Mouse (Mus musculus) brown adipose tissue, adult 24 weeks (tissue): ENCODE data around the gene Ptov1. TPM values are rescaled to one million over a fixed set of nuclear protein-coding genes. Genes with fewer than 3 reads are reported as not detected.

Experiments
- H3K27ac ChIP-seq: fragments of 200-500 bp; replicated peaks from 2 replicates; pipeline ENCODE4 v1.5.1; 2012; ENCODE audit warnings: low read depth, mild to moderate bottlenecking, low read length
- H3K4me1 ChIP-seq: fragments of 200-500 bp; 2 replicates; pipeline ENCODE4 v1.6.1; 2012; ENCODE audit warnings: low read length, mixed read lengths; ENCODE audit not compliant: control insufficient read depth, insufficient read depth, insufficient read length
- H3K4me3 ChIP-seq: fragments of 200-500 bp; 2 replicates; pipeline ENCODE4 v1.5.1; 2012; ENCODE audit warnings: low read depth, mild to moderate bottlenecking, low read length, moderate library complexity; ENCODE audit not compliant: insufficient read depth
- polyA plus RNA-seq: library from polyadenylated mRNA; stranded (reverse); fragments of >200 nt; gene quantifications from 2 replicates; pipeline ENCODE4 v1.2.4, GENCODE M21; 2012; ENCODE audit not compliant: missing spikeins, insufficient read depth, insufficient read length

Gene Ptov1
- polyA plus RNA-seq, 1 experiment = 68.5 TPM

DNA sequence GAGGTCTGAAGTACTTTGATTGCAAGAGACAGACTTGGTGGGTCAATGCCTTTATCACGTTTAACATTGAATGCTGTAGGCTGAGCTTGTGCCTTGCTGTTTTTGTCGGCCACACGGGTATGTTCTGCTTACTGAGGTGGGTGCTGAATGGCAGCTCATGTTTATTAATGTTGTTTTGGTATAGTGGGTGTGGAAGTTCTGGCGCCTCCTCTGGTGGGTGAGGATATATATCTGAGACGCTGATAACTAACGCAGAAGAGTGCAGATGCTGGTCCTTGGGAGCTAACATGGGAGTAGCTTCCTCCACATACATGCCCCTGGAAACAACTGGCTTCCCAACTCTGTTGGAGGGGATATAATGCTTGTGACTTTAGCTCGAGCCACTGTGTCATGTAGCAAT is 46.2 kb downstream of the Ptov1 start:
- peaks cover 12% of the 10 kb centered on the region; the same call in 1 of the 2 replicates for H3K4me1 ChIP-seq
- no peak overlapping the region for H3K27ac ChIP-seq
- no peak overlapping the region for H3K4me3 ChIP-seq

DNA sequence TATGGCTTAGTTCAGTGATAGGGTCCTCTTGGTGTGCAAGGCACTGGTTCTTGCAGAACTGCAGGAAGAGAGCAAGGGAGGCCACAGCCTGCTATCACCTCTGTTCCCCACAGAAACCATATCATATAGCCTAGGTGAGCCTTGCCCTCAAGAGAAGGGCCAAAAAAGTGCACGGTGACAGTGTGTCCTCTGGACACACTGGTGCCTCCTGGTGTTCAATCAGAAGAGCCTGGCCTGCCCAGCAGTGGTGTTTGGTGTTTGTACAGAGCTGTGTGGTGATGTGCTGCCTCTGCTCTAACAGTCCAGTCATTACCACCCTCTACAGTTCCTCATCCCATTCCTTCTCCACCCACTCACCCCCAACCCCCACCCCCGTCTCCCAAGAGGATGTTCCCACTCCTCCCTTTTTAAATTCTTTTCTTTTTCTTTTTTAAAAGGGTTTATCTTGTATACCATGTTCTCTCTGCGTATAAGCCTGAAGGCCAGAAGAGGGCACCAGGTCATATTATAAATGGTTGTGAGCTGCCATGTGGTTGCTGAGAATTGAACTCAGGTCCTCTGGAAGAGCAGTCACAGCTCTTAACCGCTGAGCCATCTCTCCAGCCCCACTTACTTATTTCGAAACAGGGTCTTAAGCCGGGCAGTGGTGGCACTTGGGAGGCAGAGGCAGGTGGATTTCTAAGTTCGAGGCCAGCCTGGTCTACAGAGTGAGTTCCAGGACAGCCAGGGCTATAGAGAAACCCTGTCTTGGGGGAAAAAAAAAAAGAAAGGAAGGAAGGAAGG is 47.7 kb downstream of the Ptov1 start:
- peaks cover 20% of the 10 kb centered on the region; the same call in 1 of the 2 replicates for H3K4me1 ChIP-seq
- no peak overlapping the region for H3K27ac ChIP-seq
- H3K4me3 ChIP-seq = no peak overlapping the region

DNA sequence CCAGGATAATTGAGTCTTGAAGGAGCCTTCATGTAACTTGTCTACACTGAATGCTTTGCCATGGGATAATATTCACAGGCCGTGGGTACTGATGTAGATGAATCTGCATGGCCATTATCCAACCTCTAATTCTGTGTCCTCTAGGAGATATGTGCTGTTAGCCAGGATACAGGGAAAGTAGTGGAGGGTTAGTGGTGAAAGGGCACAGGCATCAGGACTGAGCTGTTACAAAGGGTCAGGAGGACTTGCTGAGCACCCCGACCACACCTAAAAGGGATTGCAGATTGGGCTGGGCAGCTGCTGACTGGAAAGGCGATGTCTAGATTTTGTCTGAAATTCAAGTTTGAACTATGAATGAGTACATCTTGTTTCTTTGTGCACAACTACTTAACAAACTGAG is 49.1 kb downstream of the Ptov1 start:
- Histone ChIP-seq H3K4me3 (no peak overlapping the region), H3K27ac (no peak overlapping the region), H3K4me1 (peaks cover 20% of the 10 kb centered on the region; the same call in 1 of the 2 replicates)

DNA sequence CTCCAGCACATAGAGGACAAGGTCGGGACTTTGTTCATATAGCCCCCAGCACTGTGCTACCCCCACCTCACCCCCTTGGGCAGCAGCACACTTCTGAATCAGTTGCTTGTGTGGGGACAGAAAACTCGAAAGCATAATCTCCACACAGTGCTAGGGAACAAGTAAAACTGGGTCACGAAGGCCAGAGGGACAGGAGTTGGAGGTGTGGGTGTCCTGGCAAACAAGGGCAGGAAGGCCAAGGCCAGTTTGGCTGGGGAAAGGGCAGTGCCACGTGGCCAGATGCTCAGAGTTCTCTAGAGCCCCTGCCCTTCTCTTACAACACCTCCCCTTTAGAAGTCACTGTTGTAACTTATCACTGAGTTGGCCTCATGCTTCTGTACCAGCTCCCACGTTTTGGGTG is 49.7 kb downstream of the Ptov1 start:
- Histone ChIP-seq H3K27ac (no peak overlapping the region), H3K4me3 (no peak overlapping the region)

DNA sequence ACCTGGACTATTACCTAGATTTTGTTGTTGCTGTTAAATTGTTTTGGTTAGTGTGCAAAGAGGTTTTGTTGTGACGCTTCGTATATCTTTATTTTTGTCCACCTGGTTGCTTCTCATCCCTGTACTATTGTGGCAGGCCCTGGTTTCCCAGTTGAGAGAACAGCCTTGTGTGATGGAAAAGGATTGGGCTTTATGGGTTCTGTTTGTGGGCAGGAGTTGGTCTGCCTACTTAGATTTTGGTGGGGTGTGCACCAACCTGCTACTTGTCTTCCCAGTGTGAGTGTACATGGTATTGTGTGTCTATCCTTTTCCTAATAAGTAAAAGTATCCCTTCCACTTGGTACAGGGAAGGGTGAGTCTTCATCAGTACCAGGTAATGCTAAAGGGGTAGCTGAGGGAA is 50.2 kb downstream of the Ptov1 start:
- Histone ChIP-seq H3K4me1 (peaks cover 20% of the 10 kb centered on the region), H3K4me3 (peak overlapping the region; percentile 3; the same call in 1 of the 2 replicates)

More for the DNA sequence above, 49.7 kb downstream of the Ptov1 start:
- peaks cover 20% of the 10 kb centered on the region for H3K4me1 ChIP-seq

DNA sequence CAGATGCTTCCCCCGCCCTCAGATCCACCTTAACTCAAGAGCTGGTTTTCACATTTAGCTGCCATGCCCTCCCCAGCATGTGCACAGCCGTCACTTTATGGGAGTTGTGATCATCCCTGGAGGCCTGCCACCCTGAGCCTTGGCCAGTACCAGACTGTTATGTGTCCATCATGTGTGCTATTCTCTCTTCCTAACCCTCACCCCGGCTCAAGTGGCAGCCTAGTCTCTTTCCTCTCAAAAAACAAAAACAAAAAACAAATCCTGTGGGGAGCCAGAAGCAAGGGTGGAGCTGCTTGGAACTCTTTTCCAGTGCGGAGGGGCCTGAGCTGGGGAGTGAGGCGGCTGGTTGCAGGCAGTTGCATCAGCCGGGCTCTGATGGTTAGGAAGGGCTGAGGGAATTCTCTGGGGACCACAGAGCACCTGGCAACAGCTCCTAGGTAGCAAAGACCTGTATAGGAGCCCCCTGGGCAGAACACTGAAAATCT is 50.8 kb downstream of the Ptov1 start:
- peaks cover 20% of the 10 kb centered on the region for H3K4me1 ChIP-seq
- H3K4me3 ChIP-seq = peak overlapping the region; percentile 30
- peak overlapping the region; percentile 59 for H3K27ac ChIP-seq

More for the DNA sequence above, 50.2 kb downstream of the Ptov1 start:
- peak overlapping the region; percentile 56 for H3K27ac ChIP-seq

DNA sequence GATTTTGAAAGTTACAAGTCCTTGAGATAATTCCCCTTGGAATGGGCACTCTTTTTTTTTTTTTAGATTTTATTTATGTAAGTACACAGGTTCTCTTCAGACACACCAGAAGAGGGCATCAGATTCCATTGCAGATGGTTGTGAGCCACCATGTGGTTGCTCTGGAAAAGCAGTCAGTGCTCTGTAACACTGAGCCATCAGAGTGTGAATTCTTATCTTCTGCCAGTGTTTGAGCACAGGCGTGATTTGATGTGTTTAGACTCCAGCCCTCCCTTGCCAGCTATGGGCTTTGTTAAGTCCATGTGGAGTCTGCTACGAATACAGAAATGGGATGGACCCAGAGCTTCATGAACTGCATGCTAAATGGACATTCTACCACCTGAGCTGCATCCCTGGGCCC is 51.4 kb downstream of the Ptov1 start:
- Histone ChIP-seq H3K4me3 (peak overlapping the region; percentile 30), H3K4me1 (peaks cover 20% of the 10 kb centered on the region), H3K27ac (peak overlapping the region; percentile 85)

DNA sequence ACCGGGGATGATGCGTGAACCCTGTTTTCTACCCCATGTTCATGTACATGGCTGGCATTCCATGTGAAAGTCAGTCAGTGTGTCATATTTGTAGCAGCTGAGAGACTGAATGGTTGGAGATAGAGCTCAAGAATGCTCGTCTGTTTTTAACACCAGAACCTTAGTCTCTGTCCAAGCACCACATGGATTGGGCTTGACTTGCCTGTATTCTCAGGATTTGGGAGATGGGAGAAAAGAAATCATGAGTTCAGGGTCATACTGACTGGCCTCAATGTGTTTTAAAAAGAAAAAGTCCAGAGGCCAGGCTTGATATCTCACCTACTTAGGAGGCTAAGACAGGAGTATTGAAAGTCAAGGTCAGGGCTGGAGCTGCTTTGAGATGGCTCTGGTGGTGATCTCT is 52.1 kb downstream of the Ptov1 start:
- Histone ChIP-seq H3K4me1 (peaks cover 20% of the 10 kb centered on the region), H3K27ac (peak overlapping the region; percentile 85), H3K4me3 (peak overlapping the region; percentile 79)

DNA sequence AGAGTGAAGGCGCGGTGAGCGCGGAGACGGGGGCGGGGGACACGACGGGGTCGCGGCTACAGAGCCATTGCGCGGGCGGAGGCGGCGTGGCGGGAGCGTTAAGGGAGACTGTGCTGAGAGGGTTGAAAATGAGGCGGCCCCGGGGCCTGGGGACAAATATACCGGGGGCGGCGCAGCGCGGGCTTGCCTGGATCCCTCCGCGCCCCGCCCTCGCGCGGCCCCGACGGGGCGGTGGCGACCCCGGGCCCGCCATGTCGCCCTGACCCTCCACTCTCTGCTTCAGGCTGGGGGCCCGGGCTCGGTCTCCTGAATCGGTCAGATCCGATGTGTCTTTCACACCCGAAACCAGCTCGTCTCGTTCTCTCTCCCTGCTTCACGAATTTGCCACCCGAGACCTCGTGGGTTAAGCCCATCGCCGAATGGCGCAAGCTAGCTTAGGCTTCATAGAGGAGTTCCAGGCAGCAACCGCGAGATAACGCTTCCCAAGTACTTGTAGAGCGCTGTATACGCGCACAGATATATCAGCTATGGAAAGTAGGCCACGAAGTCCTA is 53.0 kb downstream of the Ptov1 start, which contains the start of gene Atf5:
Gene Atf5, minus strand, starts transcription at position 189 of the 552 bp plus-strand sequence.
- Histone ChIP-seq H3K4me1 (peaks cover 20% of the 10 kb centered on the region), H3K4me3 (peak within 1 kb of the TSS; percentile 79), H3K27ac (peak within 1 kb of the TSS; percentile 85)

DNA sequence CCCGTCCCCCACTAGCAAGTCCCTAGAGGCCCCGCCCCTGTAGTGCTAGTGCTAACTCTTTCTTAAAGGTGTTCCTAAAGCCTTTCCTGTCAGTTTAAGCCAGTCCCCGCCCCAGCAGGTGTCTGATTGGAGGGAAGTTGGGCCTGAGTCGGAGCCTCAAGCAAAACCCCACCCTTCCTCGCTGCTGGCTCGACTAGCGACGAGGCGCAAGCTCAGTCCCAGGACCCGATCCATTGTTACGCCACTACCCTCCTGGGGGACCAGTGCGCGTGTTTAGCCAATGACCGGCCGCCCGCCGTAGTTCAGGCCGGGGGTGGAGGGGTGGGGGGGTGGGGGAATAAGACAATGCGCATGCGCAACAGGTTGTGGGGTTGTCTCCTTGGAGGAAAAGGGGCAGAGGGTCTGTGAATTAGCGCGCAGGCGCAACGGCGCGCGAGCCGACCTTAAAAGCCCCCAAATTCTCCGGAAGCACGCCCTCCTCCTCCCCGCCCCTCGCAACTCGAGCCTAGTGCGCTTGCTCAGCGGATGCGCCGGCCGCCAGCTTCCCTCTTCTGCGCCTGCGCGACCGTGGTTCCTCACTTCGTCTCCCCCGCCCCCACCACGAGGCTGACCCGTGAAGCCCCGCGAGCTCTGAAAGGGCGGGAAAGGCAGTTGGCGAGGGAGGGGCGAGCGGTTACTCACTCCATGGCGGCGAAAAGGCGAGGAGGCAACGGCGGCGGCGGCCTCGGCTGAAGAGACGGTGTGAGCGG is 53.7 kb downstream of the Ptov1 start, which contains the start of the genes Nup62 and Il4i1:
Gene Nup62, plus strand, starts transcription at position 368 of the 749 bp plus-strand sequence.
Gene Il4i1, plus strand, starts transcription at position 667 of the 749 bp plus-strand sequence.
- Histone ChIP-seq H3K4me1 (peaks cover 20% of the 10 kb centered on the region), H3K4me3 (peak within 1 kb of the TSS; percentile 79), H3K27ac (peak within 1 kb of the TSS; percentile 85)

DNA sequence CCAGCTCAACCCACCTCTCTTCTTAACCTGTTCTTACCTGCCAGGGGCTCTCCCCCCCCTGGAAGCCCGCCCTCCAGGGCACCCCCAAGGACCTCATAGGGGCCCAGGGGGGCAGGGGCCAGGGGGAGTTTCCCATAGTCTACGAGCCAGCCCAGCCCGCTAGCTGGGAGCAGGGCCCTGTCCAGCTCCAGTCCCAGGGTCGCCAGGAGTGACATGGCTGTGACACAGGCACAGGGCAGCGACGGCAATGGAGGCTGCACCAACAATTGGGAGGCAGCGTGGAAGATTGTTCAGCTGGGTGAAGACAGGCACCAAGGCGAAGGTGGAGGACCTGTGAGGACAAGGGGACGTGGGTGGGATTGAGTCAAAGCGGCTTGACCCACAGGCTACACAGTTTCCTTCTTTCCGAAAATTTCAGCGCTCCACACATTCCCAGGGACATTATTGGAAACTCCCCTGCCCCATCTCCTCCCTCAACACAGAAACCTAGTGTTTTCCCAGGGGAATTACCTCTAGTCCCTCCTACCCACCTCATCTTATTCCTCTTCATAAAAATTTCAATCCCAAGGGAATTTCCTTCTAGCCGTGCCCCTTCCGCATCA is 54.5 kb downstream of the Ptov1 start:
- H3K4me1 ChIP-seq = peaks cover 17% of the 10 kb centered on the region
- H3K4me3 ChIP-seq = peak overlapping the region; percentile 79
- peak overlapping the region; percentile 45; the same call in 1 of the 2 replicates for H3K27ac ChIP-seq

DNA sequence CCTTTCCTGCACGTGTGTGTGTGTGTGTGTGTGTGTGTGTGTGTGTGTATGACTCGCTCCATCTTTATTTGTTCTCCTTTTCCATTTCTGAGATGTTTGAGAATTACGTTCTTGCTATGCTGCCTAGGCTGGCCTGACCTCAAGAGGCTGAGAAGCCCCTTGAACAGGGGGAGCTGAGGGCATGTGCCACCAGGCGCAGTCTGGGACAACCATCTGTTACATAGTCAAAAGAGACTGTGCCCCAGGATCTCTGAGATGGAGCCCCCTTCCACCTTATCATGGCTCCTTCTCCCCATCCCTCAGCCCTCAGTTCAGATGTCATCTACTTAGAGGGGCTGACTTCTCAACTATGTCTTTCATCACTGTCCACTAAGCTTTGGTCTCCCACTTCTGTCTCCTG is 55.2 kb downstream of the Ptov1 start:
- H3K27ac ChIP-seq = no peak overlapping the region
- no peak overlapping the region for H3K4me3 ChIP-seq

DNA sequence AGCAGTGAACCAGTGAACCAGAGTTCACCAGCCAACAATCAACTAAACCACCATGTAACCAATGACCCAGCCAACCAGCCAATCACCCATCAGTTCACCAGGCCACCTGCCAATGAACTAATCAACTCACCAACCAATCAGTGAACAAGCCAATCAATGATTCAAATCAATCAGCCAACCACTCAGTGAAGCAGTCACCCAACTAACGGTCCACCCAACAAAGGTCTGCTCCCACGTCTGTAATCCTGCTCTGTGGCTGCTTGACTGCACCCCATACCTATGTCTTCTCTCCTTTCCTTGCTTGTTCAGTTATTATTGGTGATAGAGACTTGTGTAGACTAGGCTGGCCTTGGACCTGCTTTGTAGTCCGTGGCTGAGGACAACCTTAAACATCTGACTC is 55.6 kb downstream of the Ptov1 start:
- no peak overlapping the region for H3K27ac ChIP-seq

More for the DNA sequence above, 55.2 kb downstream of the Ptov1 start:
- H3K4me1 ChIP-seq = peaks cover 15% of the 10 kb centered on the region

More for the DNA sequence above, 55.6 kb downstream of the Ptov1 start:
- Histone ChIP-seq H3K4me3 (no peak overlapping the region), H3K4me1 (peaks cover 13% of the 10 kb centered on the region)
